Mouse (Mus musculus): ENCODE data around the gene Frmd4a.

GRCm38 (mm10) chr2:4439909-4440308 is 422.4 kb downstream of the Frmd4a start:
- TF ChIP-seq CTCF (IDR thresholded peaks at IDR 0.05; ENCODE audit: low read depth) (no peak), EP300 (IDR thresholded peaks at IDR 0.05; ENCODE audit: low read depth) (no peak)

Data from heart, postnatal 0 days (tissue).